Mouse (Mus musculus) midbrain, embryonic 11.5 days (tissue): ENCODE data around the gene Ndufs3. TPM values are rescaled to one million over a fixed set of nuclear protein-coding genes. Genes with fewer than 3 reads are reported as not detected.
A peak's percentile ranks its signal among the peaks of the same experiment; 100 is the strongest.

Source experiments
- ATAC-seq: fragments of 200-750 bp; cut with Nextera tagmentation; 2 replicates; pipeline ENCODE4 v1.8.0; 2017; ENCODE audit warnings: moderate TSS enrichment, moderate library complexity; ENCODE audit not compliant: low FRiP score
- DNase-seq: peaks from one replicate; pipeline ENCODE4 v3.0.0; 2015; ENCODE audit warnings: low spot score; ENCODE audit errors: missing footprints
- H3K27ac ChIP-seq: fragments of 300-500 bp; sonication (generic); 2 replicates; pipeline ENCODE4 v1.5.1; 2014; ENCODE audit warnings: low read depth, low read length
- H3K27me3 ChIP-seq: fragments of 300-500 bp; sonication (generic); 2 replicates; pipeline ENCODE4 v1.6.1; 2014; ENCODE audit warnings: mild to moderate bottlenecking, low read length, moderate library complexity, mixed read lengths; ENCODE audit not compliant: control insufficient read depth, insufficient read depth
- H3K36me3 ChIP-seq: fragments of 300-500 bp; sonication (generic); 2 replicates; pipeline ENCODE4 v1.6.1; 2014; ENCODE audit warnings: mild to moderate bottlenecking, low read length, moderate library complexity, mixed read lengths; ENCODE audit not compliant: control insufficient read depth, insufficient read depth
- H3K4me1 ChIP-seq: fragments of 300-500 bp; sonication (generic); 2 replicates; pipeline ENCODE4 v1.6.1; 2014; ENCODE audit warnings: low read length; ENCODE audit not compliant: control insufficient read depth, insufficient read depth
- H3K4me2 ChIP-seq: fragments of 300-500 bp; sonication (generic); 2 replicates; pipeline ENCODE4 v1.6.1; 2014; ENCODE audit warnings: mild to moderate bottlenecking, moderate library complexity
- H3K4me3 ChIP-seq: fragments of 300-500 bp; sonication (generic); 2 replicates; pipeline ENCODE4 v1.5.1; 2014; ENCODE audit warnings: low read depth, low read length
- H3K9ac ChIP-seq: fragments of 300-500 bp; sonication (generic); 2 replicates; pipeline ENCODE4 v1.6.1; 2014; ENCODE audit warnings: low read length
- H3K9me3 ChIP-seq: fragments of 300-500 bp; sonication (generic); 2 replicates; pipeline ENCODE4 v1.6.1; 2016; ENCODE audit warnings: low read length; ENCODE audit not compliant: control insufficient read depth
- WGBS: fragments of 180-500 bp; shearing (Covaris S2); extraction: QIAGEN DNeasy Blood & Tissue Kit; methylation state at CpG from one replicate; pipeline ENCODE4 v1.1.7; 2014; 5-methylcytosine and 5-hydroxymethylcytosine counted together
- polyA plus RNA-seq: library from polyadenylated mRNA; unstranded; fragments of >200 nt; fragmentation: Nextera tagmentation; extraction: Ambion mirVana; gene quantifications from 2 replicates; pipeline ENCODE4 v1.2.1, GENCODE M21; 2014

Ndufs3 gene
- polyA plus RNA-seq, 1 experiment from 2014 or later, result 204 TPM

DNA sequence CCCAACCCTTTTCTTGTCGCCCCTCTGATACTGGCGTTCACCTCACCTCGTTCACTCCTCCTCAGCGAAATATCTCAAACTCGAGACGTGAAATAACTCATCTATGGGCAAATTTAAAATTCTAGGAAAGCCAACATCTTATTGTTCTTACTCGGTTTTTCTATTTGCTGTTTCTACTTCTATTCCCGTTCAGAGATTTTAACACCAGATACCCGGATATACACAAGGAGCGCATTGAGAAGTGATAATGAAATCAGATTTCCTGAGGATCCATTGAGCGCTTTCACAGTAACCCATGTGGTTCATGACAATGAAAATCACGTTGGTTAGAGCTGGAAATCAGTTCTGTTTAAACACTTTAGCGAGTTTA, 57.0 kb downstream of the Ndufs3 start:
- ATAC-seq (no peak), DNase-seq (peak; percentile 96)
- H3K27ac ChIP-seq, result peak overlapping the region; percentile 60; the same call in 1 of the 2 replicates
- 2% methylated on average over 13 of the region's 13 CpGs for WGBS
- peak overlapping the region; percentile 56 for H3K4me2 ChIP-seq
- peak overlapping the region; percentile 73 for H3K4me3 ChIP-seq
- peak overlapping the region; percentile 83 for H3K9ac ChIP-seq
- H3K4me1 ChIP-seq, result peaks cover 11% of the 10 kb centered on the region; the same call in 1 of the 2 replicates
- no peaks in the 10 kb centered on the region for H3K27me3 ChIP-seq
- no peaks in the 10 kb centered on the region for H3K9me3 ChIP-seq
- peaks cover 10% of the 10 kb centered on the region for H3K36me3 ChIP-seq

DNA sequence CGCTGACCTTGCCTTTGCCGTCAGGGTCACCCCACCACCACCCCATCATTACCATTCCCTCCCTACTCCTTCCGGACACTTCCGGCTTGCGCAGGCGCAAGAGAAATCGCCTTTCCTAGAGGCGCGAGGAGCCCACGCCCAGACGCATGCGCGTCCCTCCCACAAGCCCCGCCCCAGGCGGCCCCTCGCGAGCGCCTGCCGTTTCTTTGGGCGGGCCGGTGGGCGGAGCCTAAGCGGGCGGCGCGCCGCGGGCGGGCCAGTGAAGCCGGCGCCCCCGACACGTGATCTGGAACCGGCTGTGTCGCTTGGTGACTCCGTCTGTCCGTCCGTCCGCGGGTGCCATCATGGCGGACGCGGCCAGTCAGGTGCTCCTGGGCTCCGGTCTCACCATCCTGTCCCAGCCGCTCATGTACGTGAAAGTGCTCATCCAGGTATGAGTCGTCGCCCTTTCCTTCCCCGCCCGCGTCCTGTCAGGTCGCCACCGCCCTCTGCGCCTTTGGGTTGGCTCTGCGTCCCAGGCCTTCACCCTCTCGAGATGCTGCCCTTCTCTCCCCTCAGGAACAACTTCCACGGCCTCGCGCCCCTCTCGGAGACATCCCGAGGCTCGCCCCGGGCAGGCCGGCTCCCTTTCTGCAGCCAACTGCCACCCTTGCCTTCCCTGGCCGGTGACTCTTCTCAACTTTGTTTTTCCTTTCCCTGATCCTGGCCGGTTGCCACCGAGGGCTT, 57.5 kb downstream of the Ndufs3 start, which contains the start of gene Mtch2:
TSS of gene Mtch2 (plus strand) at position 201 of the 726 bp plus-strand sequence.
- Histone ChIP-seq H3K36me3 (peaks cover 10% of the 10 kb centered on the region), H3K4me2 (peak within 1 kb of the TSS; percentile 59), H3K9me3 (no peaks in the 10 kb centered on the region), H3K27ac (peak within 1 kb of the TSS; percentile 60; the same call in 1 of the 2 replicates), H3K9ac (peak within 1 kb of the TSS; percentile 83), H3K4me1 (peaks cover 11% of the 10 kb centered on the region; the same call in 1 of the 2 replicates), H3K27me3 (no peaks in the 10 kb centered on the region), H3K4me3 (peak within 1 kb of the TSS; percentile 73)
- peak; percentile 99 for ATAC-seq
- DNase-seq, result peak; percentile 100
- 0% methylated on average over 63 of the region's 67 CpGs for WGBS

DNA sequence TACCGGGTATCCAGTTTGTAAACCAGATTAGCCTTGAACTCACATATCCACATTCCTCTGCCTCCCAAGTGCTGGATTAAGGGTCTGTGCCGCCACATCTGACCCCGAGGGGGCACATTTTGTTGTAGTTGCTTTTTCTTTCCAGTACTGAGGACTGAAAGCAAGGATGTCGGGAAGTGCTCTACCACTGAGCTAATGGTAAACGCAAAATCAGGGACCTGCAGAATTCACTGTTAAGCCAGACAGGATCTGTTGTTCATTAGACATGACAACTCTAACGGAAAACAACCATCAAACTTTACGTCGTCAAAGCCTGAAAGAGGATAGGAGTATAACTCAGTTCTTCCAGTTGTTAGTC, 58.1 kb downstream of the Ndufs3 start:
- Histone ChIP-seq H3K4me2 (peak overlapping the region; percentile 59), H3K27ac (peak overlapping the region; percentile 35; the same call in 1 of the 2 replicates), H3K4me1 (peaks cover 11% of the 10 kb centered on the region; the same call in 1 of the 2 replicates), H3K27me3 (no peaks in the 10 kb centered on the region), H3K9ac (peak overlapping the region; percentile 83), H3K4me3 (peak overlapping the region; percentile 73), H3K9me3 (no peaks in the 10 kb centered on the region), H3K36me3 (peaks cover 10% of the 10 kb centered on the region)
- ATAC-seq (no peak; the same call in 1 of the 2 replicates), DNase-seq (no peak)
- 3% methylated on average over 8 of the region's 8 CpGs for WGBS

DNA sequence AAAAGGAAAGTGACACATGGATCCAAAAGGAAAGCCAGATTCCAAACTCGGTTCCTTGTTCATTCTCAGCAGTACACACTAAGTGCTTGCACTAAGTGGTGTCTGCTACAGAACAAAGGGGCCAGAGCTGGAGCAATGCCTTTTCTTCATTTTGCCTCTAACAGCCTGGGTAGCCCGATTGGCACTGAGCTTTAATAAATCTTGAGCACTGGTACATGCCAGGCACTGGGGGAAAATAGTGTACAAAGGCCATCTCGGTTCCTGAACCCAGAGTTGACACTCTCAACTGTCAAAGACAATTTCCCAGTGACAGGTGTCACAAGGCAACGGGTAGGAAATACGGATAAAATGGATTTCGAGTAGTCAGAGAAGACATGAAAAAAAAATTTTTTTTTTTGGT, 58.5 kb downstream of the Ndufs3 start:
- H3K27me3 ChIP-seq, result no peaks in the 10 kb centered on the region
- ATAC-seq, result no peak
- DNase-seq, result no peak
- H3K9ac ChIP-seq, result peak overlapping the region; percentile 83; the same call in 1 of the 2 replicates
- peak overlapping the region; percentile 59 for H3K4me2 ChIP-seq
- H3K4me1 ChIP-seq, result peaks cover 11% of the 10 kb centered on the region; the same call in 1 of the 2 replicates
- peak overlapping the region; percentile 73 for H3K4me3 ChIP-seq
- H3K27ac ChIP-seq, result no peak overlapping the region; the same call in 1 of the 2 replicates
- 45% methylated on average over 6 of the region's 6 CpGs for WGBS
- H3K9me3 ChIP-seq, result no peaks in the 10 kb centered on the region
- H3K36me3 ChIP-seq, result peaks cover 9% of the 10 kb centered on the region

DNA sequence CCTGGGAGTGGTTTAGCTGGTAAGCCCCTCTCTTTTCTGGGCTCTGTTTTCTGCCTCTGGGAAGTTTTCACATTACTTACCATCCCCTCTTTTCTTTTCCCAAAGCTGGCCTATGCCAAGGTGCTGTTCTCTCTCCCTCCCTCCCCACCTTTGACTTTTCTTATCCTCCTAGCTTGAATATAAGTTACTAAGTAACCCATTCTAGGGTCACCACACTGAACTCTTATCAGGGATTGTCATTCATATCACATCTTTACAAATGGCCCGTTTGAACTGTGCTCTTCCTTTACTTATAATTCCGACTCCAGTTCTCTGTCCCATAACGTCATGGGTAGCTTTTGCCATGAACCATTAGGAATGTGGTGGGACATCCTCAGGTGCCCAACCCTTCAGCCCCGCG, 59.4 kb downstream of the Ndufs3 start:
- H3K4me1 ChIP-seq, result peaks cover 11% of the 10 kb centered on the region; the same call in 1 of the 2 replicates
- WGBS, result 79% methylated on average over 5 of the region's 5 CpGs
- DNase-seq, result no peak

More for the DNA sequence above, 59.4 kb downstream of the Ndufs3 start:
- Histone ChIP-seq H3K27ac (no peak overlapping the region), H3K36me3 (peaks cover 1% of the 10 kb centered on the region; the same call in 1 of the 2 replicates), H3K9ac (no peak overlapping the region), H3K9me3 (no peaks in the 10 kb centered on the region), H3K4me3 (no peak overlapping the region), H3K27me3 (no peaks in the 10 kb centered on the region), H3K4me2 (no peak overlapping the region)
- no peak for ATAC-seq

Other genes starting within 250 kb of the Ndufs3 start
- gene Nup160, start 227.6 kb downstream of the Ndufs3 start, polyA plus RNA-seq, result 55.2 and 57.0 TPM in 2 replicates
- 102 and 117 TPM in 2 replicates for gene Fnbp4, start 159.5 kb downstream of the Ndufs3 start, polyA plus RNA-seq
- 0.50 and 0.85 TPM in 2 replicates for gene Agbl2, start 122.1 kb downstream of the Ndufs3 start, polyA plus RNA-seq
- 257 and 260 TPM in 2 replicates for gene Mtch2, start 57.7 kb downstream of the Ndufs3 start, polyA plus RNA-seq
- 12.3 and 13.1 TPM in 2 replicates for gene C1qtnf4, start 19.0 kb downstream of the Ndufs3 start, polyA plus RNA-seq
- 45.3 and 48.8 TPM in 2 replicates for gene Kbtbd4, start 87 bp downstream of the Ndufs3 start, polyA plus RNA-seq
- 99.8 and 103 TPM in 2 replicates for gene Celf1, start 35.6 kb upstream of the Ndufs3 start, polyA plus RNA-seq
- 0.63 and 0.98 TPM in 2 replicates for gene Rapsn, start 130.8 kb upstream of the Ndufs3 start, polyA plus RNA-seq
- gene Psmc3, start 149.2 kb upstream of the Ndufs3 start, polyA plus RNA-seq, result 364 and 369 TPM in 2 replicates
- 16.6 and 18.9 TPM in 2 replicates for gene Slc39a13, start 165.6 kb upstream of the Ndufs3 start, polyA plus RNA-seq
- gene Spi1, start 177.6 kb upstream of the Ndufs3 start, polyA plus RNA-seq, result 4.0 and 4.5 TPM in 2 replicates
- not detected in 2 replicates for gene Mybpc3, start 213.3 kb upstream of the Ndufs3 start, polyA plus RNA-seq